In the genomic region with DNA sequence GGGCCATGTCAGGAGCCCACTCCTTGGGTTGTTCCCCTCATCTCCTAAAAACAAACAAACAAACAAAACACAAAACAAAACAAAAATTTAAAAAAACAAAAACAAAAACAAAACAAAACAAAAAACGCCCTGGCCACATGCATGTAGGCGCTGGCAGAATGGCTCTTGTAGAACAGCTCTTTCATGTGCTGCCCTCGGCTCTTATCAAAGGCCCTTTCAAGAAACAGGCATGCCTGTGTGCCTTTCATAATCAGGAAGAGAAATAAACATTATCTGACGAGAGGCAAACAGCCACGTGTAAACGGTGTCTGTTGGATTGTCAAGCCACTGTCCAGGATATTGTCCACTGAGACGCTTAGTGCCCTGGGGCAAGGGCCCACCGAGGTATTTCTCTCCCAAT, we compare ENCODE assay signal across 22 mouse cellular contexts.
DNase-seq lines count a peak whose midpoint lies in the region; ATAC-seq and TF ChIP-seq lines count a peak whose summit lies in the region.
"Had no signal": no experiment of that assay in that cellular context is flagged by ENCODE, and none has a peak within 500 bp of the region (broad histone marks: within the 10 kb centered on the region; RNA-seq: fewer than 3 reads in every experiment).

No protein-coding gene starts in this region.

- peaks cover 36% of the 10 kb centered on the region for H3K27me3 ChIP-seq in liver, embryonic 12.5 days (replicated peaks)
- peaks cover 2% of the 10 kb centered on the region; the same call in 1 of the 2 replicates for H3K27me3 ChIP-seq in liver, postnatal 0 days (ENCODE audit: insufficient read depth, low read length)

- no peaks in the 10 kb centered on the region; the same call in 1 of the 2 replicates for H3K4me1 ChIP-seq in liver, embryonic 12.5 days
- no peaks in the 10 kb centered on the region for H3K4me1 ChIP-seq in liver, postnatal 0 days (ENCODE audit: insufficient read depth)

- H3K9me3 ChIP-seq in liver, embryonic 12.5 days (replicated peaks), result no peaks in the 10 kb centered on the region
- H3K9me3 ChIP-seq in liver, postnatal 0 days (ENCODE audit: low read length), result no peaks in the 10 kb centered on the region
- H3K9me3 ChIP-seq: embryonic facial prominence, embryonic 13.5 days; embryonic facial prominence, embryonic 15.5 days; forebrain, embryonic 10.5 days; forebrain, embryonic 12.5 days had no signal

- TF ChIP-seq EP300 in liver, postnatal 0 days (IDR thresholded peaks at IDR 0.05; ENCODE audit: low read depth), result no peak

- no peak overlapping the region for H3K4me2 ChIP-seq in liver, embryonic 12.5 days
- H3K4me2 ChIP-seq in liver, postnatal 0 days (ENCODE audit: low read depth, low read length), result no peak overlapping the region
- H3K4me2 ChIP-seq: embryonic facial prominence, embryonic 13.5 days; embryonic facial prominence, embryonic 15.5 days; forebrain, embryonic 12.5 days had no signal

- no peak overlapping the region for H3K4me3 ChIP-seq in liver, embryonic 12.5 days
- no peak overlapping the region for H3K4me3 ChIP-seq in liver, postnatal 0 days (ENCODE audit: low read depth, low read length)
- H3K4me3 ChIP-seq: embryonic facial prominence, embryonic 13.5 days; embryonic facial prominence, embryonic 15.5 days; erythroblast, embryonic 14.5 days; forebrain, embryonic 10.5 days; forebrain, embryonic 12.5 days had no signal

- no peak overlapping the region for H3K27ac ChIP-seq in liver, embryonic 12.5 days
- no peak overlapping the region for H3K27ac ChIP-seq in liver, postnatal 0 days (ENCODE audit: low read depth)
- H3K27ac ChIP-seq: embryonic facial prominence, embryonic 13.5 days; embryonic facial prominence, embryonic 15.5 days; forebrain, embryonic 12.5 days had no signal

- peak; percentile 59; the same call in 1 of the 2 replicates for ATAC-seq in liver, embryonic 12.5 days
- ATAC-seq in liver, postnatal 0 days, result no peak
- peak; percentile 76 for ATAC-seq in megakaryocyte progenitor cell, adult 5-6 weeks (replicated peaks; ENCODE audit: poor library complexity)
- ATAC-seq: forebrain, embryonic 14.5 days; forebrain, embryonic 16.5 days had no signal

- DNase-seq in liver, postnatal 0 days, result no peak
- DNase-seq in left cerebral cortex, postnatal 4 days, result no peak
- no peak for DNase-seq in adrenal gland, adult (ENCODE audit: inconsistent age in 2 of 2, low spot score in 1 of 2)
- DNase-seq: adrenal gland, adult 8-10 months; adrenal gland, postnatal 14 days; adrenal gland, postnatal 36 days; cerebellum, adult 11 months; cerebellum, adult 18-20 months; cerebellum, adult 8-10 months; cerebellum, adult 9-11 months; cerebellum, postnatal 14 days; cerebellum, postnatal 36 days; embryo, embryonic 11 days had no signal

- H3K36me3 ChIP-seq in liver, embryonic 12.5 days, result no peaks in the 10 kb centered on the region
- no peaks in the 10 kb centered on the region for H3K36me3 ChIP-seq in liver, postnatal 0 days (replicated peaks; ENCODE audit: insufficient read depth, low read length)
- H3K36me3 ChIP-seq: embryonic facial prominence, embryonic 13.5 days; embryonic facial prominence, embryonic 15.5 days; forebrain, embryonic 10.5 days; forebrain, embryonic 12.5 days had no signal

- 45% methylated on average over 8 of the region's 8 CpGs for WGBS in liver, embryonic 12.5 days (ENCODE audit: insufficient replicate concordance)
- WGBS in liver, postnatal 0 days (ENCODE audit: insufficient replicate concordance), result 50% methylated on average over 8 of the region's 8 CpGs

- intact Hi-C loops in left cerebral cortex, postnatal 4 days (cut with DNase I), result no loop called here

- H3K9ac ChIP-seq in liver, embryonic 12.5 days, result no peak overlapping the region
- H3K9ac ChIP-seq in liver, postnatal 0 days (replicated peaks), result no peak overlapping the region
- H3K9ac ChIP-seq: embryonic facial prominence, embryonic 13.5 days; embryonic facial prominence, embryonic 15.5 days; forebrain, embryonic 12.5 days had no signal

- no peak for TF ChIP-seq CTCF in liver, postnatal 0 days (IDR thresholded peaks at IDR 0.05; ENCODE audit: low read depth)
